Mouse (Mus musculus) embryo, embryonic 9.5 days (tissue): ENCODE measurements around the gene Top2a.
A peak's percentile ranks its signal among the peaks of the same experiment; 100 is the strongest.

Source experiments
- DNase-seq: peaks from one replicate; pipeline ENCODE4 v3.0.0-alpha.2; 2017; ENCODE audit errors: extremely low spot score

The Top2a gene

DNA sequence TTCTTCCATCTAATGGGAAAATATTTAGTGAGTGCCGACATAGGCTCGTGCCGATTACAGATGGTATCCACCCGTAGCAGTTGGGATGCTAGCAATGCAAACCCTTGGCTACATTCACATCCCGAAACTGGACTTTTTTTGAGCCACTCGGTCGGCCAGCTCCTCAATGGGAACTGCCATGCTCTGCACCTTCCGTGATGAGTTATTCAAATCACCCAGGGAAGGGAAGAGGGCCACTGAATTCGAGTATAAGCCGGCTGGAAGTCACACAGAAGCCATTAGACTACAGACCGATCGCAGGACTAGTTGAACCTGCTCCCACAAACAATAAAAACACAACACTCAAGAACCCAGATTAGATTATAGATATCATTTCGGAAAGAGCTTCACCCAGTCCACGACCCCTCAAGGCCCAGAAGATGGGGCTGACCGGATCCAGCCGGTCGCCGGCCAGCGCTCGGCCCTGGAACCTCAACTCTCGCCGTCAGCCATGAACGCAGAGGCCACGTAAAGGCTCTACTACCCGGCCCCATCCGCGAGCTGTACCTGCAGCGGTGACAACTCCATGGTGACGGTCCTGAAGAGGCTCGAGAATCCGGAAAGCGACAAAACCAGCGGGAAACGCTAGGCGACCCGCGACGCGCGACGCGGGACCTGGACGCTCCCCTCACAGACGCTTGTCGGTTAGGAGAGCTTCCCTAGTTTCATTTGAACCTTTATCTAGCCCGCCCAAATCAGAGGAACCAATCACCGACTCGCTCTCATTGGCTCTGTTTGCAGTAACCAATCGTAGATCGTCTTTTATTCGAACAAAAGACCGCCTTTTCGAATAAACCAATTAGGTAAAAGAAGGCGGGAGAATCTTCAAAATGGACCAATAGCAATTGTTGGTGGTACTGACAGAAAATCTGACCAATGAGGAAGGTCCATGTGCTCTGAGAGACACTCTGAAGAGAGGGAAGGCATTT, at the start of gene Top2a:
Gene Top2a (minus strand): TSS at position 690 of the 968 bp plus-strand sequence.
- DNase-seq: peak; percentile 100

DNA sequence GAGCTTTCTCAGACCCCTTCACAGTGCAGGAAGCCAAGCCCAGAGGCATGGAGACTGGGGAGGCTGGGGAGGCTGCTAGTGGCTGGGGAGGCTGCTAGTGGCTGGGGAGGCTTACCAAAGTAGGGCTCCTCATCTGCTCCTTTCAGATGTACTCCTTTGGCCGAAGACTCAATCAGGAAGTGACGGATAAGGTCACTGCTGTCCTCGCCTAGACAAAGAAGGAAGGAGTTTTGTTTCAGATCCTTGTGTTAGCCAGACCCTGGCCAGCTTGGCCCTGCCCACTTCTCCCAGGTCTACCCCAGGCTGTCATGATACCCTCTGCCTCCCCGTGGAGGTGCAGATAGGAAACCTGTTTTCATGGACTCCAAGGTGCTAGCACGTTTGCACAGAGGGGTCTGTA, 49.8 kb upstream of the Top2a start:
- no peak for DNase-seq

DNA sequence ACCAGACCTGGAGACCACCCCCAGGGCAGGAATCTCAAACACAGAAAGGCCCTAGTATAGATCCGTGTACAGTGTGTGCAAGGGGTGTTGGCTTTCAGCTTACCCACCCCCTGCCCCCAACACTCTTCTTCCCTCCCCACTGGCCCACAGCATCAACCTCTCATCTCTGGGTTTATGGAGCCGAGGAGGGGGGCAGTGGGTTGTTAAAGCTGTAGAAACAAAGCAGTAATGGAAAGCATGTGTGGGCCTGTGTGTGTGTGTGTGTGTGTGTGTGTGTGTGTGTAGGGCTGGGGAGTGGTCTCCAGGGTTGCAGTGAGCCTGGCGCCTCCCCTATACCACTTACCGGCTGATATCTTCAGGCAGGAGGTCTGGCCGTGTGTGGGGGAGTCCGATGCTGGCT, 47.9 kb upstream of the Top2a start:
- DNase-seq: peak; percentile 78

DNA sequence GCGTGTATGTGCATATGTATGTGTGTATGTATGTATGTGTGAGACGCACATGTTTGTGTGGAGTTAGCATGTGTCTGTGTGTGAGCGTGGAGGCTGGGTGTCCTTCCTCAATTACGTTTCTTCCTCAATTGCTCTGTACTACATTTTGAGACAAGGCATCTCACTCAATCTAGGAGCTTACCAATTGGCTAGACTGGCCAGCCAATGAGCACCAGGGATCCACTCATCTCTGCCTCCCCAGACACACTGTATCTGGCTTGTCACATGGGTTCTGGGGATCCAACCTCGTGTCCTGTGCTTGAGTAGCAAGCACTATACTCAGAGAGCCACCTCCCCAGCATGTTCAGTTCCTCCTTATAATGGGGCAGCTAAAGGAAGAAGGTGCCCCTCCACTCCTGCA, 44.5 kb upstream of the Top2a start:
- DNase-seq: no peak

DNA sequence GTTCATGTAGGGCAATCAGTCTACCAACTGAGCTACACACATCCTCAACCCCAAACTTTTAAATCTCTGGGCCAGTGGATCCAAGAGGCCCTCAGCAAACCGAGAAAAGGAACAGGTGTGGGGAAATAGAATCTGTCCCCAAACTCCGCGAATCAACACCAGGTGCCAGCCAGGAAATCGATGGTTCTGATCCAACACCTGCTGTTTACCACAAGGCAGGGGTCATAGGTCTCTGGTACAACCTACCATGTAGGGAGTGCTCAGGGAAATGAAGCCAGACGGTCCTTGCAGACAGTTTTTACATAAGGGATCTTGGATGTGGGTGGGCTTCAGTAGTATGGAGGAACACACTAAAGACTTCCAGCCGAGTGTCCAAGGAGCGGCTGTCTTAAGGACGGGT, 43.6 kb upstream of the Top2a start:
- DNase-seq: no peak

DNA sequence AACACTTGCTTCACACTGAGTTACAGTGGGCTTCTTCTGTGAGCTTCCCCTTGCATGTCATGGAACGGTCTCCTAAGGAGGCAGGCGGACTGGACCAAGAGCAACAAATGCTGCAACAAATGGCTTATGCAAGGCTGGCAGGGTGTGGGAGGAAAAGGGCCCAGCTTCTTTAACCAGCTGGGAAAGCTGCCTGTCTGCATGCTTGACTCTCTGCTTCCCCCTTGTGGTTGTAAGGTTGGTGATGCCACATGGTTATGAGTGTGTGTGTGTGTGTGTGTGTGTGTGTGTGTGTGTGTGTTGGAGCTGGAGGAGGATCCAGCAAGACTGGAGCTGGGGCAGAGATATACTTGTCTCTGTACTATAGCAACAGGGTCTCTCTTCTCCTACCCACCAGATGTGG, 42.0 kb upstream of the Top2a start:
- DNase-seq: peak; percentile 87

DNA sequence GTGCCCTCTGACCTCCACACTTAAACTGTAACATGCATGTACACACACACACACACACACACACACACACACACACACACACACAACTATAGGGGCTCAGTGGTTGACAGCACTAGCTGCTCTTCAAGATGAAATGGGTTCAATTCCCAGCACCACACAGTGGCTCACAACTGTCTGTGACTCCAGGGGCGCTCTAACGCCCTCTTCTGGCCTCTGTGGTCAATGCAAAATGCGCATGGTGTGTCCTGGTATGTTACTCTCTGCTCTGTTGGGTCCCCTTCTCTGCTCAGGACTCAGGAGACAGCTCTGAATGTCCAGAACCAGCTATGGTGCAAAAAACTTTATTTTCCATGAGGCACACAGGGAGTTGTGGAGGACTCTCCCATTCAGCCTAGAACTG, 41.4 kb upstream of the Top2a start:
- no peak for DNase-seq

DNA sequence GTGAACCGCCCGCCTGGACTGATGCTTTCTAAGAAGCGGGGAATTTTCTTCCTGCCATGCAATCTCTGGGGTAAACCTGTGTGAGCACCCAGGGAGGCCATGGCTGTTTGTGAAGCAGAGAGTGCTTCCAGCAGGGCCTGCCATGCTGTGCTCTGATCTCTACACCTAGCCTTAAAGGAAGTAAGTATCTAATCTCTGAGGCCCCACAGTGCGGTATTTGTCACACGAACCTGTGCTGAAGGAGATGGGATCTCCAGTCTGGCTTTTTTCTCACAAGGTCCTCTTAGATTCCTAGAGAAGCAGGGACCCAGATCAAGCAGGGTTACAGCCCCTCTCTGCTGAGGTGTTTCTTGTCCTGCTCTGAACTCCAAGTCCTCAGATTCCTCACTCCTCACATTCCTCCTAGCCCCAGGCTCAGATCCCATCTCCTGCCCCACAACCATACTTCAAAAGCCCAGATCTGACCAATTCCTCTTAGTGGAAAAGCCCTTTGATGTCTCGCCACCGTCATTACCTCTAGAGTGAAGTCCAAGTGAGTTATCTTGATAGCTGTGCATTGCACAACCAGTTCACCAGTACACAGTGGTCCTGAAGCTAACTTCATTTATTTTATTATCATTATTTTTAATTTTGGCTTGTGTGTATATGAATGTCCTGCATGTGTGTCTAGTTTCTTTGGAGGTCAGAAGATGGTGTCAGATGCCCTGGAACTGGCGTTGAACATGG, 39.6 kb upstream of the Top2a start:
- DNase-seq: no peak

DNA sequence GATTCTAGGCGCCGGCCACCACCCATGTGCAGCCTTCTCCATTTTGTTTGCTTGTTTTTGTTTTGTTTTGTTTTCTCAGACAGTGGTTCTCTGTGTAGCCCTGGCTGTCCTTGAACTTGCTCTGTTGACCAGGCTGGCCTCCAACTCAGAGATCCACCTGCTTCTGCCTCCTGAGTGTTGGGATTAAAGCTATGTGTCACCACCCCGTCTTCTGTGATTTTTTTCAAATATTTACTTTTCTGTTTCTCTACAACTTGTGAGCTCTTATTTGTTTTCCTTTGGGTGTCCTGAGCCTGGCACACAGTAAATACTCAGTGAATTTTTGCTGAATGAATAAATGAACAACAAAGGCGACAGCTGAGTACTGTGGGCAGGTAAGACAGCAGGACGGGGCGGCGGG, 38.7 kb upstream of the Top2a start:
- no peak for DNase-seq

DNA sequence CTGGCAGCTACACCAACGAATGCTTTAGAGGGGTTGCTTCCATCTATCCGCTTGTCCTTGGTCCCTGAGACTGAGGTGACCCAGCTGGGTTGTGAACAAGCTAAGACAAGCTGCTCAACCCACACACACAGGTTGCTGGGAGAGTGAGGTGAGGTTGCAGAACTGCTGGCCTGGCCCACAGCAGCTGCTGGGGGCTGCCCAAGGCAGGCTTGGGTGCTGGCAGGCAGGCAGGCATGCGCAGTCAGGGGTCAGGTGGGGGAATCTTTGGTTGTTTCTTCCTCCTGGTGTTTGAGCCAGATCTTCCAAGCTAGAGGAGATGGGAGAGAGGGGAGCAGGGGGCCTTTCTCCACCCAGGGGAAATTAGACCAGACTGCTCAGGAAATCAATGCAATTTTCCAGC, 36.4 kb upstream of the Top2a start:
- DNase-seq: no peak

DNA sequence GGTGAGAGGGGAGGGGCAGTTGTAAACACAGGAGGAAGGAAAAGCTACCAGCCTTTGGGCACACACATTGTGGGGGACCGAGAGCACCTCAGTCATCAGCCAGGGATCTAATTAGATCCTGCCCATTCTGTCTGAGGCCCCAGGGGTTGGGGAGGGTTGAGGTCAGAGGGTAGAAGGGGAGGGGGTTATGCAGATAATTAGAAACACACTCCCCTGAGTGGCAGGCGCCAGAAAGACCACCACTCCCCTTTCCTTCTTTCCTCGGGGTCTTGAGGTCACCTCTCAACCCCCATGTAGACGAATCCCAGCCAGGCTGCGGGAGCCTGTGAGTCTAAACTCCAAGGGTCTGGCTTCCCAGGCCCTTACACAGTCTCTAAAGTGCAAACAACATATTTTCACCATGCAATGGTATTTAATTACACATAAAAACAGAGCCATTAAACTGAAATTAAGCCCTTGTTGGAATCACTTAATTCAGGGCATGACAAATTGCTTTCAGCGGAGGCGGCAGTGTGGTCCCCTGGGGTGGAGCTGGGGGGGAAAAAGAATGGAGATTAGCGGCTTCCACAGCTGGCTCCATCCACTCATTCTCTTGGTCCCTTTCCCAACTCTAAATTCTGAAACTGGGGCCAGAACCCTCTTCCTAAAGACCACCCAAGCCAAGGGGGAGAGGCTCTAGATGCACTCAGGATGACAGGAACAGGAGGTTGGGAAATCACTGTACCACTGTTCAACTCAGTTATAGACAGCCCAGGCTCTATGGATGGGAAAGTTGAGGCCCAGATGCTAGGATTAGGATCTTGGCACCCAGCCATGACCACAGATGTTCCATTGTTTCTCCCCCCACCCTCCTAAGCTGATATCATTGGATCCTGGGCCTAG, 31.8 kb upstream of the Top2a start:
- DNase-seq: peak; percentile 82

DNA sequence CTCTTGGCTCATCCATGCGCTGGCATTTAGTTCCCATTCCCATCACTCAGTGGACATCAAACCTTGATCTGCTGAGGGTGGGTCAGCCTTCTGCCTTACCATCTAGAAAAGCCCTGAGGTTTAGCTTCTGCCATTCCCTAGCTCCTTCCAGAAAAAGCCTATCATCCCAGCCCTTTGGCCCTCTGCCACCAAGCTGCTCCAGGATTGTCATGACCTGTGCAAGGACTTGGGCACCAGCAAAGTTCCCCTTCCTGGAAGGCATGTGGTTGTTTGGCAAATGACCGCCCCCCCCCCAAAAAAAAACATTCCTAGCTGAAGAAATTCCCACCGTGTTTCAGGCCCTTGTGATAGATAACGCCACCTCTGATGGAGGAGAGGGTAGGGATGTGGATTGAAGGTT, 31.2 kb upstream of the Top2a start:
- DNase-seq: no peak

DNA sequence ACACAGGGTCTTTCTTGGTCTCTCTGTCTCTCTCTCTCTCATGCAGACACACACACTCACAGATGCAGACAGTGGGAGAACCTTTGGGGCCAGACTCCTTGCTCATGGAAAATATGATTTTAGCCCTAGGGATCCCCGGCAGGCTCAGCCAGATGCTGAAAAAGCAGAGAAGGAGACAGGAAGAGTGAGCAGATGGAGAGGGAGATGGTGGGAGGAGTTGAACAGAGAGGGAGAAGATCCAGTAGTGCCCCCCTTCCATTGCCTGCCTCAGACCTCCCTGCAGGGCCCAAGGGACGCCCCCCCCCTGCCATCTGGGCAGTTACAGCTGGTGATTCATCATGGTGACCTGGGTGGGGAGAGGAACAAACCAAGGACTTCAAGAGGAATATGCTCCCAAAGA, 23.7 kb upstream of the Top2a start:
- DNase-seq: no peak

DNA sequence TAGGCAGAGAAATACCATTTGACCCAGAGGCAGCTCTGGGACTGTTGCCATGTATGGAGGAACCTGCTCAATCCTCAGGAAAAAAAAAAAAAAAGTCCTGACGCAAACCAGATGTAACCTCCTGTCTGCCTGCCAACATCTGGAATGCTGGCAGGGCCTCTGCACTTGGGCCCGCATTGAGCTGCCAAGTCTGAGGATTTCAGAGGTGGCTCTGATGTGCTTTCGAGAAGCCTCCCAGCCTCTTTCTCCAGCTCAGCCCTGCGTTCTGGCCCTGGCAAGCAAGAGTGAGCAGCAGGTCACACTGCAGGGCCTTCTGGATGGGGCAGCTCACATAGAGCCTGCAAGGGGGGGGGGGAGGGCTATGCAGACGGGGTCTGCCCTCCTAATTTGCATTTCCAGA, 23.1 kb upstream of the Top2a start:
- peak; percentile 21 for DNase-seq

DNA sequence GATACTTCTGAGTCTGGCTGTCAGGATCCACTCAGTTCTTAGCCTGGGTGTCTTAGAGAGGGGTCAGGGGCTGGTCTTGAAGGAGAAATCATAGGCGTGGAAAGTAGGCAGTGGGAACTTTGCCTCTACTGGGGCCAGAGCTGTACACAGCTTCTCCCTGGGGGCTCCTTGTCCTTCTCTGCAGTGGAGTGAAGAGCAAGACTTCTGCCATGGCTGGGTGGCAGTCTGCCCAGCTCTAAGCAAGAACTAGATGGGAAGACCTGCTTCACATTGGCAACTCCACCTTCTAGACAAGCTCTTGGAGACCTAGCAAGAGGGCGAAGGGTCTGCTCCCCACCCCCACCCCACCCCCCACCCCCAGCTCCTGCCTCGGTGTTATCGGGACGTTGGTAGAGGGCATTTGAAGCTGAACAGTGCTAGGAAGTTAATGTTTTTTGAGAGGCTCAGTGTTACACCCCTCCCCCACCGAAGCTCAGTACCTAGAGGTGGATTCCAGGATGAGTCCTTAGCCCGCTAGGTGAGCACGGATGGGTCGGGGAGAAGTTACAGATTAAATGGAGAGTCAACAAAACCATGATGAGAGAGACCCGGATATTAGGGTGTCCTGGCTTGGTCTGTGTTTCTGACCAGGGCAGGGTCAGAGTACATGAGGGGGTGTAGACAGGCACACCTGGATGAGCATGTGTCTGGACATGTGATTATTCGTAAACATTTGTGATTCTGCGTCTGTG, 21.3 kb upstream of the Top2a start:
- DNase-seq: no peak

DNA sequence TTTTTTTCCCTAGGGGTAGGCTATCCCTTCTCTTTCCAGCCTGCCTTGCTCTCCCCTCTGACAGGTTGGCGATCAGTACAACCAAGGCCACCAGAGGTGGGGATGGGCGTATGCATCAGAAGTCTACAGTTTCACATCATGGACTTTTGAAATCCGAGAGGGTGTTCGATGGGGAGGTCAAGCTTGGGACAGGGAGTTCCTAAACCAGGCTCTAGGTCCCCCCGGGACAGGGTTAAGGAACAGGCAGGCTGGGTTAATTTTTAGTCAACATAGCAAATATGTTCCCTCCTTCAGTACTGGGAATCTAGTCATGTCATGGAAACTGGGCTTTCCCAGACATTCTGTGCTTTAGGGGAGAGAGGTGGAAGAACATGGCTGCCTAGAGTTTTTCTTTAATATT, 20.3 kb upstream of the Top2a start:
- DNase-seq: no peak

DNA sequence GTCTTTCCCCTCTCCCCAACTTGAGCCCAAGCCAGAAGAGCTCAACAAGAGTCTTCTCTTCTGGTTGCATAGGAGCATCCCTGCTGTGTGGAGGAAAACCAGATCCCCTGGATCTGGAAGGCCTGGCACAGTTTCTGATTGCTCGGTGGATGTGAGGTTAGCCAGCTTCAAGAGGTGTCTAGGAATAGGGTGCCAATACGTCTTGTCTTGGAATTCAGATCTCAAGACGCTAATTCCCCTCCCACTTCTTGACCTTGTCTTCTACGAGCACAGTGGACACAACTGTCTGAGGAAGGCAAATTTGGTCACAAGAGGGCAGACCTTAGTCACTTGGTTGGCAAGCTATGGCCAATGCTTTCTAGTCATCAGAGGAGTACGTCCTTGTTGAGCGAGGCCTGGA, 19.6 kb upstream of the Top2a start:
- no peak for DNase-seq

DNA sequence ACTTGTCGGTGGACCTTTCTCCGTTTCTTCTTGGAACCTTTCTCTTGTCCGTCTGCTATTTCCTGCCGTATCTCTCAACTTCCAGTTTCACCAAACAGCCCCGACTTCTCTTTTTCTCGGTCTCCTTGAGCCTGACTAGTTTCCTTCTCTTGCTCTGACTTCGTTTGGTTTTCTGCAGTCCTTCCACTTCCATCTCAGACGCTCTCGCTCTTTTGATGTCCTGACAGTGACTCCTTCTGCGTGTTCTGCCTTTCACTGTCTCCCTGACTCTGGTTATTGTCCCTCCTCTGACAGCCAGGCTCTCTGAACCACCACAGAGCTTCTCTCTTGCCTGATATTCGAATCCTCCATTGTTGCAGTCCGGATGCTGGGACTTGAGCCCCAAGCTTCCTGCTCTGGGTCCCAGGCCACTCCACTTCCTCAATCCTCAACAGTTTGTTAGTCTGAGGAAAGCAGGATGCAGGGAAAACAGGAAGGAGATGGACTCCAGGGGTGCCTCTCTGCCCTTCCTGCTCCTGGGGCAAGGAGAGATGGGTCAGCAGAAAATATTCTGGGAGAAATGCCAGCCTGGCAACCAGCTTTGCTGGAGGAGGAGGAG, 18.9 kb upstream of the Top2a start:
- DNase-seq: peak; percentile 31

DNA sequence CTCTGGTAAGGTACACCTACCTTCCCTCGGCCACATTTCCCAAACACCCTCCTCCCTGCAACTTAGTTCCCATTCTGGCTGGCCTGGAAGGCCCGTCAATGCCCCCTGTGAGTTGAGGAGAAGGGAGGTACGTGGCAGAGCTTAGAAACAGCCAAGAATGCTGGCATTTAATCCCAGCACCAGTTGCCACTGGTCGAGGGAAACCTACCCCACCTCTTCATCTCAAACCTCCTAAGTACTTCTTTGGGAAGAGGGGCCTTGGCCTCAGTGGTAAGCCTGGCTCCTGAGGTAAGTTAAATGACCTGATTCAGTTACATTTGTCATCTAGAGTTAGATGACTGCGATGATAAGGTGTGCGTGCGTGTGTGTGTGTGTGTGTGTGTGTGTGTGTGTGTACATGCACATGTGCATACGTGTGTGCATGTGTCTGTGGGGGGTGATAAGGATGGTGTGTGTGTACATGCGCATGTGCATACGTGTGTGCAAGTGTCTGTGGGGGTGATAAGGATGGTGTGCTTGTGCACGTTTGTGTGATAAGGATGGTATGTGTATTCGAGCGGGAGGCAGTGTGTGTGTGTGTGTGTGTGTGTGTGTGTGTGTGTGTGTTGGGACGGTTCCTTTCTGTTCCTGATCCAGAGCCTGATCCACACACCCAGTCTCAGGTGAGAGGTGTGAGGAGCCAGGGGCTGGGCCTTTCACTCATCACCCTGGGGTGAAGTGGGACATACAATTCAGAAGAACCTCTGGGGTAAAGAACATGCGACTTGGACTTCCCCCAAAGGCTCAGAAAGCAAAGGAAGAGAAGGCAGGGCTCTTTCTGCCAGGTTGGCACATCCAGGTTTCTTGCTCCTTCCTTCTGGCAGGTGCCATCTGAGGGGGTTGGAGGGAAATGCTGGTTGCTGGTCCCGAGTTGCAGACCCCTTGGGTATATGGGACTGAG, 18.1 kb upstream of the Top2a start:
- DNase-seq: no peak
